Mouse (Mus musculus) right cerebral cortex, postnatal 4 days (tissue): ENCODE results near the gene Ttpal.

ENCODE experiments used
- DNase-seq: peaks from one replicate; pipeline ENCODE4 v3.0.0-alpha.2; 2022

Gene Ttpal

GRCm38 (mm10) chr2:163602101-163602971 lies at the start of gene Ttpal:
TSS of gene Ttpal (plus strand) at chr2:163602314.
- DNase-seq: peak; percentile 80

- no peak for DNase-seq
Observed at GRCm38 (mm10) chr2:163552518-163552929, 49.6 kb upstream of the Ttpal start.

- DNase-seq: no peak
Observed at GRCm38 (mm10) chr2:163554425-163554982, 47.6 kb upstream of the Ttpal start.

- DNase-seq: no peak
Observed at GRCm38 (mm10) chr2:163554996-163555395, 47.1 kb upstream of the Ttpal start.

- no peak for DNase-seq
Observed at GRCm38 (mm10) chr2:163555417-163555816, 46.7 kb upstream of the Ttpal start.

- no peak for DNase-seq
Observed at GRCm38 (mm10) chr2:163558548-163558947, 43.6 kb upstream of the Ttpal start.

- no peak for DNase-seq
Observed at GRCm38 (mm10) chr2:163559236-163559635, 42.9 kb upstream of the Ttpal start.

- DNase-seq: no peak
Observed at GRCm38 (mm10) chr2:163560247-163560646, 41.9 kb upstream of the Ttpal start.

- DNase-seq: no peak
Observed at GRCm38 (mm10) chr2:163561258-163561948, 40.7 kb upstream of the Ttpal start.

GRCm38 (mm10) chr2:163564646-163565045 lies 37.5 kb upstream of the Ttpal start:
- no peak for DNase-seq

- DNase-seq: no peak
Observed at GRCm38 (mm10) chr2:163574321-163574720, 27.8 kb upstream of the Ttpal start.

GRCm38 (mm10) chr2:163575248-163575647 lies 26.9 kb upstream of the Ttpal start:
- DNase-seq: no peak

GRCm38 (mm10) chr2:163577986-163578385 lies 24.1 kb upstream of the Ttpal start:
- DNase-seq: no peak

- no peak for DNase-seq
Observed at GRCm38 (mm10) chr2:163580069-163580945, 21.8 kb upstream of the Ttpal start.

GRCm38 (mm10) chr2:163583226-163584087 lies 18.7 kb upstream of the Ttpal start:
- DNase-seq: no peak

GRCm38 (mm10) chr2:163584088-163584426 lies 18.1 kb upstream of the Ttpal start:
- DNase-seq: no peak

GRCm38 (mm10) chr2:163586384-163587261 lies 15.5 kb upstream of the Ttpal start:
- DNase-seq: peak; percentile 64

GRCm38 (mm10) chr2:163587506-163587905 lies 14.6 kb upstream of the Ttpal start:
- DNase-seq: no peak

- no peak for DNase-seq
Observed at GRCm38 (mm10) chr2:163590211-163590610, 11.9 kb upstream of the Ttpal start.

GRCm38 (mm10) chr2:163590996-163591395 lies 11.1 kb upstream of the Ttpal start:
- DNase-seq: no peak

GRCm38 (mm10) chr2:163592084-163592483 lies 10.0 kb upstream of the Ttpal start:
- DNase-seq: peak; percentile 45
